Mouse (Mus musculus): ENCODE data around the gene Cxcl14. TPM values are rescaled to one million over a fixed set of nuclear protein-coding genes. Genes with fewer than 3 reads are reported as not detected.

The Cxcl14 gene
- total RNA-seq (2012; rRNA removed): 2.6 and 2.8 TPM in 2 replicates

DNA sequence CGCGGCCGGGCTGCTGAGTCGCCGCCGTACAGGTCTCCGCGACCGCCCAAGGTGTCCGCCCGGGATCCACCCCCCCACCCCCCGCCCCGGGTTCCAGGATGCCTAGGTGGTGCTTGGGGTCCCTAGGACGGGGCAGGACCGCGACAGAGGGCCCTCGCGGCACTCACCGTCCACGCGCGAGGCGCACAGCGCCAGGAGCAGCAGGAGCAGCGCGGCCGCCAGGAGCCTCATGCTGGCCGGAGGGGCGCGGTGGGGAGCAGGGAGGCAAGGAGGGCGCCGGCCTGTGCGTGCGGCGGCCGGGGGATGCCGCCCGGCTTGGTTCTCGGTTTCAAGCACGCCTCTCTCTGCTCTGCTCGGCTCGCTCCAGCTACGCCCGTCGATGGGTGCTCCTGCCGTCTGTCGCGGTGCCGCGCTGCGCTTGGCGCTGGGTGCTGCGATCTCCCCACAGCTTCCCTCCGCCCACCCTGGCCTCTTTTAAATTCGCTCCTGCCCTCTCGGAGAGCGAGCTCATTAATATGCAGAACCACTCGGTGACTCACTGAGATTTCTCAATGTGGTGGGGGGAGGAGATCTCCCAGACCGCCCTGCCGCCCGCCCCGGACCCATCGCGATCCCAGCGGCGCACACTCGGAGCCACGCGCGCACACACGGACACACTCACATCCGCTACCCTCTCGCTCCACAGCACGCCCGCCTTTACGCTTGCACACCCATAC lies at the start of gene Cxcl14:
TSS of gene Cxcl14 (minus strand) at position 609 of the 716 bp plus-strand sequence.
- peak within 1 kb of the TSS; percentile 37 for H3K9ac ChIP-seq (ENCODE audit: insufficient read depth, low read depth, low read length, poor library complexity, severe bottlenecking)
- no peak for TF ChIP-seq ZNF384 (IDR thresholded peaks at IDR 0.05; ENCODE audit: low read depth, low read length)
- TF ChIP-seq MAFK (IDR thresholded peaks at IDR 0.05; ENCODE audit: insufficient read depth, low read depth, low read length): no peak
- TF ChIP-seq CHD2 (IDR thresholded peaks at IDR 0.05; ENCODE audit: low read depth, low read length): no peak
- no peak for TF ChIP-seq ZC3H11A (IDR thresholded peaks at IDR 0.05; ENCODE audit: borderline replicate concordance, low read depth, low read length)
- no peak for TF ChIP-seq HCFC1 (IDR thresholded peaks at IDR 0.05; ENCODE audit: borderline replicate concordance, insufficient read depth, low read length)
- in situ Hi-C loops (cut with MboI; ENCODE audit: low sequenced_read_pairs in 2 of 2, unreplicated experiment in 2 of 2): loop anchor here in 1 of 2 experiments (25.0 kb wide), 1 partner anchor 141 kb away; the partner anchor contains the start of genes Gm3045 and Slc25a48
- no peaks in the 10 kb centered on the region for H3K9me3 ChIP-seq (ENCODE audit: control insufficient read depth, insufficient read depth, low read depth, low read length)
- peak within 1 kb of the TSS; percentile 69 to 83 for H3K4me3 ChIP-seq (ENCODE audit: insufficient read depth in 1 of 2, low read depth in 1 of 2, low read length in 2 of 2, poor library complexity in 1 of 2, severe bottlenecking in 1 of 2)
- H3K27ac ChIP-seq (ENCODE audit: insufficient read depth, low read depth, low read length, poor library complexity, severe bottlenecking): no peak within 1 kb of the TSS
- H3K36me3 ChIP-seq (ENCODE audit: control insufficient read depth, insufficient read depth, low read length, poor library complexity, severe bottlenecking): no peaks in the 10 kb centered on the region
- 0 out of 4 replicates have a peak, but pooled peaks cover 0 to 1% of the 10 kb centered on the region in 2 experiments for H3K4me1 ChIP-seq (ENCODE audit: control insufficient read depth in 2 of 2, insufficient read depth in 2 of 2, low read length in 2 of 2, poor library complexity in 1 of 2)
- peak; percentile 47 for DNase-seq (ENCODE audit: low read depth, low spot score)

DNA sequence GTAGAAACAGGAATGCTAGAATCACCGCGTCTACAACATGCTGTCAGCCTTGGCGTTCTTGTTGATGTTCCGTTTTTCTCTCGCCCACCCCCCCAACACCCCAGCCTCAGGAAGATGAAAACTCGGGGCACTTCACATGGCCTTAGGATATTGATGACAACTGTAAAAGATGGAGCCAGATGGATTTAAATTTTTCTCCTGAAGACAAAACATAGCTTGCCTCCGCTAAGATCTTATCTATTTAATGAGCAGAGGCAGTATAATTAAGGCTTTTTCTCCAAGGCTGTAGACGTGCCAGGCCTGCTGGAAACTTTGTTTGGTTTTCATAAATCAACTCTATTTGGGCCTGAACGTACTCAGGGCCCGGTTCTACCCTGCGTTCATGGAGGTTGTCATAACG lies 48.0 kb upstream of the Cxcl14 start:
- TF ChIP-seq ZNF384 (IDR thresholded peaks at IDR 0.05; ENCODE audit: low read depth, low read length): no peak
- no peak for TF ChIP-seq CHD2 (IDR thresholded peaks at IDR 0.05; ENCODE audit: low read depth, low read length)
- TF ChIP-seq MAFK (IDR thresholded peaks at IDR 0.05; ENCODE audit: insufficient read depth, low read depth, low read length): no peak
- no peak for TF ChIP-seq ZC3H11A (IDR thresholded peaks at IDR 0.05; ENCODE audit: borderline replicate concordance, low read depth, low read length)
- Histone ChIP-seq H3K4me1 (ENCODE audit: control insufficient read depth in 2 of 2, insufficient read depth in 2 of 2, low read length in 2 of 2, poor library complexity in 1 of 2) (peaks cover 0 to 4% of the 10 kb centered on the region in 2 experiments; a peak in 1 of 4 replicates), H3K27ac (ENCODE audit: insufficient read depth, low read depth, low read length, poor library complexity, severe bottlenecking) (no peak overlapping the region)

DNA sequence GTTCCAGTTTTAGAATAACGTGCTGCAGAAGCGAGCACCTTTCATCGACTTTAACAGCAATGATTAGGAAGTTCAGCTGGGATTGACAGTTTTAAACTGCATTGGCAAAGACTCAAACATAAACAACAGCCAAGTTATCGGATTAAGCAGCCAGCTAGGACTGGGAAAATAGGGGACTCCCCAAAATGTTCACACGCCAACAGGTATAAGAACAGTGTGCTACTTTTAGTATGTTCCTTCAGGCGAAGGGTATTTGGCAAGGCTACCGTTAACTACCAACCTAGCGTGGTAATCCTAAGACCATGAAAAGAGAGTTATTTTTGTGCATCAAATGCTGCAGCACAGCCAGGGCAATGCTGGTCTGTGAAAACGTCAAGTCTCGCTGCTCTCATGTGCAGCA lies 46.1 kb upstream of the Cxcl14 start:
- no peaks in the 10 kb centered on the region for H3K36me3 ChIP-seq (ENCODE audit: control insufficient read depth, insufficient read depth, low read length, poor library complexity, severe bottlenecking)
- no peak for DNase-seq (ENCODE audit: low read depth, low spot score)
- H3K9me3 ChIP-seq (ENCODE audit: control insufficient read depth, insufficient read depth, low read depth, low read length): no peaks in the 10 kb centered on the region
- H3K27ac ChIP-seq (ENCODE audit: insufficient read depth, low read depth, low read length, poor library complexity, severe bottlenecking): no peak overlapping the region
- peaks cover 0 to 4% of the 10 kb centered on the region in 2 experiments; a peak in 1 of 4 replicates for H3K4me1 ChIP-seq (ENCODE audit: control insufficient read depth in 2 of 2, insufficient read depth in 2 of 2, low read length in 2 of 2, poor library complexity in 1 of 2)
- no peak overlapping the region for H3K4me3 ChIP-seq (ENCODE audit: insufficient read depth in 1 of 2, low read depth in 1 of 2, low read length in 2 of 2, poor library complexity in 1 of 2, severe bottlenecking in 1 of 2)
- TF ChIP-seq CHD2 (IDR thresholded peaks at IDR 0.05; ENCODE audit: low read depth, low read length) (no peak), HCFC1 (IDR thresholded peaks at IDR 0.05; ENCODE audit: borderline replicate concordance, insufficient read depth, low read length) (no peak), ZNF384 (IDR thresholded peaks at IDR 0.05; ENCODE audit: low read depth, low read length) (no peak), ZC3H11A (IDR thresholded peaks at IDR 0.05; ENCODE audit: borderline replicate concordance, low read depth, low read length) (no peak), MAFK (IDR thresholded peaks at IDR 0.05; ENCODE audit: insufficient read depth, low read depth, low read length) (no peak)
- in situ Hi-C loops (cut with MboI; ENCODE audit: low sequenced_read_pairs in 2 of 2, unreplicated experiment in 2 of 2): no loop called here
- no peak overlapping the region for H3K9ac ChIP-seq (ENCODE audit: insufficient read depth, low read depth, low read length, poor library complexity, severe bottlenecking)

More for the DNA sequence above, 48.0 kb upstream of the Cxcl14 start:
- Histone ChIP-seq H3K36me3 (ENCODE audit: control insufficient read depth, insufficient read depth, low read length, poor library complexity, severe bottlenecking) (no peaks in the 10 kb centered on the region), H3K4me3 (ENCODE audit: insufficient read depth in 1 of 2, low read depth in 1 of 2, low read length in 2 of 2, poor library complexity in 1 of 2, severe bottlenecking in 1 of 2) (no peak overlapping the region), H3K9ac (ENCODE audit: insufficient read depth, low read depth, low read length, poor library complexity, severe bottlenecking) (no peak overlapping the region), H3K9me3 (ENCODE audit: control insufficient read depth, insufficient read depth, low read depth, low read length) (no peaks in the 10 kb centered on the region)
- in situ Hi-C loops (cut with MboI; ENCODE audit: low sequenced_read_pairs in 2 of 2, unreplicated experiment in 2 of 2): no loop called here
- no peak for DNase-seq (ENCODE audit: low read depth, low spot score)

- TF ChIP-seq ZC3H11A (IDR thresholded peaks at IDR 0.05; ENCODE audit: borderline replicate concordance, low read depth, low read length) (no peak), MAFK (IDR thresholded peaks at IDR 0.05; ENCODE audit: insufficient read depth, low read depth, low read length) (no peak), CHD2 (IDR thresholded peaks at IDR 0.05; ENCODE audit: low read depth, low read length) (no peak), HCFC1 (IDR thresholded peaks at IDR 0.05; ENCODE audit: borderline replicate concordance, insufficient read depth, low read length) (no peak), ZNF384 (IDR thresholded peaks at IDR 0.05; ENCODE audit: low read depth, low read length) (no peak)
- H3K9ac ChIP-seq (ENCODE audit: insufficient read depth, low read depth, low read length, poor library complexity, severe bottlenecking): no peak overlapping the region
- no peaks in the 10 kb centered on the region for H3K36me3 ChIP-seq (ENCODE audit: control insufficient read depth, insufficient read depth, low read length, poor library complexity, severe bottlenecking)
- no peak overlapping the region for H3K27ac ChIP-seq (ENCODE audit: insufficient read depth, low read depth, low read length, poor library complexity, severe bottlenecking)
- no peaks in the 10 kb centered on the region for H3K9me3 ChIP-seq (ENCODE audit: control insufficient read depth, insufficient read depth, low read depth, low read length)
- in situ Hi-C loops (cut with MboI; ENCODE audit: low sequenced_read_pairs in 2 of 2, unreplicated experiment in 2 of 2): no loop called here
- no peak overlapping the region for H3K4me3 ChIP-seq (ENCODE audit: insufficient read depth in 1 of 2, low read depth in 1 of 2, low read length in 2 of 2, poor library complexity in 1 of 2, severe bottlenecking in 1 of 2)
- no peak for DNase-seq (ENCODE audit: low read depth, low spot score)
- peaks cover 0 to 6% of the 10 kb centered on the region in 2 experiments; a peak in 1 of 4 replicates for H3K4me1 ChIP-seq (ENCODE audit: control insufficient read depth in 2 of 2, insufficient read depth in 2 of 2, low read length in 2 of 2, poor library complexity in 1 of 2)
These were observed 44.2 kb upstream of the Cxcl14 start for GRCm38 (mm10) chr13:56340513-56340912.

Measured in ES-E14 (cell line).